Mouse (Mus musculus) hindlimb bud, embryonic 11.5 days (tissue): Measurements from ENCODE around the gene N4bp3.
"Not testable (repeated sequence)": the region's sequence is repeated elsewhere in the genome, so short reads cannot be mapped to it uniquely, and the experiment has no call there.

Experiments
- DNase-seq: peaks from one replicate; pipeline ENCODE4 v3.0.0-alpha.2; 2012; ENCODE audit warnings: low read depth, low spot score; ENCODE audit errors: extremely low spot score

The N4bp3 gene

GRCm38 (mm10) chr11:51654891-51655290 lies 4.2 kb upstream of the N4bp3 start:
- DNase-seq = no peak

- DNase-seq = no peak
Observed at GRCm38 (mm10) chr11:51653736-51654135, 3.1 kb upstream of the N4bp3 start.

GRCm38 (mm10) chr11:51652889-51653418 lies 2.3 kb upstream of the N4bp3 start:
- no peak for DNase-seq

GRCm38 (mm10) chr11:51650261-51650660 lies 381 bp downstream of the N4bp3 start:
- no peak for DNase-seq

- DNase-seq = no peak
Observed at GRCm38 (mm10) chr11:51649889-51650199, 798 bp downstream of the N4bp3 start.

GRCm38 (mm10) chr11:51649111-51649888 lies 1.3 kb downstream of the N4bp3 start:
- DNase-seq = no peak

- no peak for DNase-seq
Observed at GRCm38 (mm10) chr11:51648566-51648965, 2.1 kb downstream of the N4bp3 start.

GRCm38 (mm10) chr11:51646751-51647667 lies 3.6 kb downstream of the N4bp3 start:
- no peak for DNase-seq

GRCm38 (mm10) chr11:51646245-51646644 lies 4.4 kb downstream of the N4bp3 start:
- no peak for DNase-seq

GRCm38 (mm10) chr11:51645293-51645692 lies 5.3 kb downstream of the N4bp3 start:
- DNase-seq = no peak

GRCm38 (mm10) chr11:51644217-51644616 lies 6.4 kb downstream of the N4bp3 start:
- DNase-seq = no peak

GRCm38 (mm10) chr11:51643761-51644160 lies 6.9 kb downstream of the N4bp3 start:
- DNase-seq = no peak

- DNase-seq = no peak
Observed at GRCm38 (mm10) chr11:51643202-51643601, 7.4 kb downstream of the N4bp3 start.

- no peak for DNase-seq
Observed at GRCm38 (mm10) chr11:51640748-51641147, 9.9 kb downstream of the N4bp3 start.

GRCm38 (mm10) chr11:51638497-51638896 lies 12.1 kb downstream of the N4bp3 start:
- no peak for DNase-seq

- DNase-seq = no peak
Observed at GRCm38 (mm10) chr11:51637971-51638414, 12.6 kb downstream of the N4bp3 start.

GRCm38 (mm10) chr11:51636323-51636684 lies 14.3 kb downstream of the N4bp3 start:
- no peak for DNase-seq

GRCm38 (mm10) chr11:51635525-51636322 lies 14.9 kb downstream of the N4bp3 start, which contains the start of gene Rmnd5b:
TSS of gene Rmnd5b (minus strand) at chr11:51635896.
- no peak for DNase-seq

GRCm38 (mm10) chr11:51635127-51635524 lies 15.5 kb downstream of the N4bp3 start:
- DNase-seq = no peak

GRCm38 (mm10) chr11:51633721-51634120 lies 16.9 kb downstream of the N4bp3 start:
- no peak for DNase-seq

- not testable (repeated sequence) for DNase-seq
Observed at GRCm38 (mm10) chr11:51633200-51633599, 17.4 kb downstream of the N4bp3 start.
